Mouse (Mus musculus) left cerebral cortex, postnatal 25 days (tissue): ENCODE measurements around the gene Slc12a5. TPM values are rescaled to one million over a fixed set of nuclear protein-coding genes. Genes with fewer than 3 reads are reported as not detected.

Experiments used
- DNase-seq, 2 experiments: peaks; one replicate each; pipeline ENCODE4 v3.0.0; 2022; ENCODE audit warnings: low spot score in 2 of 2, mixed read lengths in 1 of 2
- intact Hi-C: fragments of 180-260 bp; cut with DNase I; formaldehyde crosslinking; loops from one replicate; pipeline ENCODE4 v1.15.1; 2025
- total RNA-seq, 2 experiments: library from RNA; stranded (reverse); gene quantifications; 2 replicates each; pipeline ENCODE4 v1.2.3; 2021

The Slc12a5 gene
- 100 to 1,000 TPM; 546 to 551 TPM for total RNA-seq

GRCm38 (mm10) chr2:164960716-164961441 is at the start of gene Slc12a5:
Gene Slc12a5, plus strand, starts transcription at chr2:164960802.
- DNase-seq: peak; percentile 58 to 63
- intact Hi-C loops: loop anchor here (2.0 to 5.0 kb wide), 3 partner anchors 36 to 316 kb away; no protein-coding TSS in a partner anchor

DNA sequence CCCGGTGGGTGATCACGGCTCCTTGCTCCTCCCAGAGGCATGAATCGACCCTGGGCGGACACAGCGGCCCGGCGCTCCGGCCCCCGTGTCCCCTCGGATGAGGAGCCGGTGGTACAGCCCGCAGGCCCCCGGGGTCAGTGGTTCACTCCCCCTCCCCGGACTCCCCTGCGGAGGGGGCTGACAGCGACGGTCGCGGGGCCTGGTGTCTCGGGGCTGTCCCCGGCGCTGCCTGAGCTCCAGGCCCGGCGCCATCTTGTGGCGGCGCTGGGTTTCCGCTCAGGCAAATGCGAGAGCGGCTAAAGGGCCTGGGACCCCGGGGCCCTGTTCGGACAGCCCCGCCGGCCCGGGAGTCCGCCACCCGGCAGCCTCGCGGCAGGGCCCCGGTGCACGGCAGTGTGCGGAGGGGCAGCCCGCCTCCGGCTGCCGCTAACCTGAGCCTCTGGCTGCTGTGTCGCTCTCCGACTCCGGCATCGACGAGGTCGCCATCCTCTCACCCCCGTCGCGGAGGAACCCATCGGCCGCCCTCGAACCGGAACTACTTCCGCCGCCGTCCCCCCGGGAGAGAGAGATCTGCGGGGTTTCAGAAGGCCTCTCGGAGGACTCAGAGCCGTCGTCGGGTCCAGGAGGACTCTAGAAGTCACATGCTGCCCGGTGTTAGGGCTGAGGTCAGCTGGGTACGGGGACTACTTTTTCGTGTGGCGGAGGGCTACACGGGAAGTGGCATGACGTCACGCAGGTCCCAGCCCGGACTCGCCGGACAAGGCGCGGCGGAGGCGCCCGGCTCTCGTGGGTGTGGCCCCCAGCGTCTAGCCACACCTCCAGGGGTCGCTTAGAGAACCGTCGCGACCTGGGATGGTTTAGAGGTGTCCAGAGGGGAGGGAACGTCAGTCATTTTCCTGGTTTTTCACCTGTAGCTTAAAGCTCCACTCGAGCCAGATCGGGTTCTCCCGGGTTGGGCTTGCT is 49.2 kb upstream of the Slc12a5 start, which contains the start of gene Zfp335:
Zfp335 (minus strand) TSS at position 672 of the 963 bp plus-strand sequence.
- peak; percentile 94 to 96 for DNase-seq
- intact Hi-C loops: loop anchor here (1.0 to 2.0 kb wide), 2 partner anchors 32 to 79 kb away; partner anchors contain the start of genes Ctsa, Neurl2 and Pcif1

DNA sequence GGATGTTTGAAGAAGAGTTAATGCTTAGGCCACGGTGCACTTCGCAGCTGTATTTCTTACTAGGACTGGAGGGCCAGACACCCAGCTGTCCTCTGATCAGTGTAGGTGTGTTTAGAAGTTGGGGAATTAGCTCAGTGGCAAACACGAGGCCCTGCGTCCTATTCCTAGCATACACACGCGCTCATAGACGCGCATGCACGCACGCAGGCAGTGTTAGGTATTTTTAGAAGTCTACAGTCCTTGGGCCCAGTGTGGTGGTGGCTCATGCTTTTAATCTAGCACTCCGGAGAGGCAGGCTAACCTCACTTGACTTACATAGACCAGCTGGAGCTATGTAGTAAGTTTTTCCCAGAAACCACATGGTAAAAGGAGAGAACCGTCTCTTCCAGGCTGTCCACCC is 48.5 kb upstream of the Slc12a5 start:
- intact Hi-C loops: no loop called here
- peak; percentile 74 to 83 for DNase-seq

GRCm38 (mm10) chr2:164912749-164913427 is 47.7 kb upstream of the Slc12a5 start:
- intact Hi-C loops: no loop called here
- no peak for DNase-seq

DNA sequence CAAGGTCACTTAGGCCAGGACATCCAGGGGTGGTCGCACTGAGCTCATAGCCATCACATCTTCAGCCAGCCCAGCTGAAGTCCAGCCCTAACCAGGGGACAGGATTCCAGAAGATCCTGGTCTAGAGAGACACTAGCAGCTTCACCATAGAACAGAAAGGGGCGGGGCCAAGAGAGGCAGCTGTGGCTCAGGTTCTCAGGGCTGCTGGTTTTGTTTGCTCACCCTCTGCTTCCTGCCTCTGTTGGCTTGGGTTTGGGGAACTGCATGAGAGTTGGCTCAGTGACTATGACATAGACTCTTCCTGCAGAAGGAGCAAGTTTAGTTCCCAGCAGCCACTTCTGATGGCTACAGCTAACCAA is 47.2 kb upstream of the Slc12a5 start:
- intact Hi-C loops: no loop called here

GRCm38 (mm10) chr2:164916820-164917219 is 43.8 kb upstream of the Slc12a5 start:
- no peak for DNase-seq
- intact Hi-C loops: no loop called here

More for the DNA sequence above, 47.2 kb upstream of the Slc12a5 start:
- no peak for DNase-seq

- no peak for DNase-seq
- intact Hi-C loops: no loop called here
These were observed 43.2 kb upstream of the Slc12a5 start for GRCm38 (mm10) chr2:164917371-164917770.

DNA sequence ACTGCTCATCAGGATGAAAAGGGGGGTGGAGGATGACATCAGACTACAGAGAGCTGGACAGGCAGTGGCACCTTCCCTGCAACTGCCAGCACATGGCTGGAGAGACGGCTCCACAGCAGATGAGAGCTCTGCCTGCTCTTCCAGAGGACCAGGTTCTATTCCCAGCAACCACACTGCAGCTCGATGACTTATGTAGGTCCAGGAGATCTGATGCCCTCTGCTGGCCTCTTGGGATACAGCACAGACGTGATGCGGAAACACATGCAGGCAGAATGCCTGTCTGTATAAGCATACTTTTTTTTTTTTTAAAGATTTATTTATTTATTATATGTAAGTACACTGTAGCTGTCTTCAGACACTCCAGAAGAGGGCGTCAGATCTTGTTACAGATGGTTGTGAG is 42.3 kb upstream of the Slc12a5 start:
- intact Hi-C loops: no loop called here
- DNase-seq: no peak

- intact Hi-C loops: no loop called here
- no peak for DNase-seq
These were observed 38.6 kb upstream of the Slc12a5 start for GRCm38 (mm10) chr2:164921984-164922383.

DNA sequence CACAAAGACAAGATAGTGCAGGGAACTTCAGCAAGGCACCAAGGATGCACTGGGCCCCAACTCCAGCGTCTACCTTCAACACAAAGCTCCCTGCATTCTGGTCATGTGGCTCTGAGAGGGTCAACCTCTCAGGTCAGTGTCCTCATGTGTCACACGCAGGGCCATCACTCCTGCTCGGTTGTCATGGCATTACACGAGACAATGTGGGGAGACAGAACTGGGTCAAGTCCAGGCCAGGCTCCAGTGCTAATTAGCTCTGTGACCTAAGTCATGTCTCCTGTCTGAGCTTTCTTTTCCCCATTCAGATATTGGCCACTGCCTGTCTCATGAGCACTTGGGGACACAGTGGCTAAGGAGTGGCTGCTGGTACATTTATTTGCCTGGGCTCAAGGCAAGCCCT is 37.3 kb upstream of the Slc12a5 start:
- DNase-seq: no peak
- intact Hi-C loops: no loop called here

DNA sequence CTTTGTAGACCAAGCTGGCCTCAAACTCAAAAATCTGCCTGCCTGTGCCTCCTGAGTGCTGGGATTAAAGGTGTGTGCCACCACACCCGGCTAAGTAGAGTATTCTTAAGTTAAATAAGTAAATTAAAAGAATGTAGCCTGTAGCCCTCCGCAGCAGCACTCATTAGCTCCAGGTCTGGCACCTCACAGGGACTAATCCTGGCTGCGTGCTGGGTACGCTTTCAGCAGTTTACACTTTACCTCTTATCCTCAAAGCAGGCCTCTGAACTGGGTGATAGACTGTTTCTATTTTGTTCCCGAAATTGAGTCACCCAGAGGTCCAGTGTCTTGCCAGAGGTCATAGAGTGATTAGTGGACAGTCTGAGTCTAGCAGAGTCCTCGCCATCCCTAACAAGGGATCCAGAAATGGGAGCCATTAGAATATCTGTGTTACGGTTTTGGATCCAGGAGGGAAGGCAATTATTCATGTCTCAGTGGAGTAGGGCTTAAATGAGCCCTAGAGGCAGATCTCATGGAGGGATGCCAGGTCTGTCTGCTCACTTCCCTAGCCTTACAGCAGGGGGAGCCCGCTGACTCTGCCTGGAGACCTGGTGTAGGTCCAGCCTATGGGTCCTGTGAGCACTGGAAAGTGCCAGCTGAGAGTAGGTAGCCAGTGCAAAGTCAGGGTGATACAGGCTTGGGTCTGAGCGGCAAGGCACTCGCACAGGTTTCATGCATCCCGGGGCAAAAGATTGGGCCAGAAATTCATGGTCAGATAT is 36.3 kb upstream of the Slc12a5 start:
- peak; percentile 89 to 96 for DNase-seq
- intact Hi-C loops: loop anchor here (2.0 kb wide), 1 partner anchor 37 kb away; the partner anchor contains the start of gene Slc12a5

- DNase-seq: no peak
- intact Hi-C loops: no loop called here
These were observed 29.7 kb upstream of the Slc12a5 start for GRCm38 (mm10) chr2:164930706-164931581.

DNA sequence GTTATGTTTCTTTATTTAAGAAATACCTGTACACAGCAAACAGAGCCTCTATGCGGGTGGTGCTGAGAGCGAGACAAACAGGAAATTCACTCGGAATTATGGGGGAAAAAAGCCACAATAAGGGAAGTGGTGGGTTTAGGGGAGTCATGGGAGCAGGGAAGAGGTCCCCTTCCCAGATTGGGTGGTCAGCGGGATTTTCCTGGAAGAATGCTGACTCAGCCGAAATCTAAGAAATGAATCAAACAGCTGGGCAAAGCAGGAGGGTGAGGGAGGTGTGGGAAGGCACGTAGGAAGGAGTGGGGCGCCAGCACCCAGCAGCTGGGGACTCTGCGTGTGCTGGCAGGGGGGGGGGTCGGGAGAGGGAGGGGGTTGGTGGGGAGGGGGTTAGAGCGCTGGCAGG is 27.1 kb upstream of the Slc12a5 start:
- intact Hi-C loops: no loop called here

GRCm38 (mm10) chr2:164935991-164936390 is 24.6 kb upstream of the Slc12a5 start:
- DNase-seq: no peak
- intact Hi-C loops: no loop called here

More for the DNA sequence above, 27.1 kb upstream of the Slc12a5 start:
- no peak for DNase-seq

GRCm38 (mm10) chr2:164938146-164939091 is 22.2 kb upstream of the Slc12a5 start:
- intact Hi-C loops: loop anchor here (1.0 kb wide), 1 partner anchor 30 kb away; no protein-coding TSS in a partner anchor
- peak; percentile 62 to 78 for DNase-seq

DNA sequence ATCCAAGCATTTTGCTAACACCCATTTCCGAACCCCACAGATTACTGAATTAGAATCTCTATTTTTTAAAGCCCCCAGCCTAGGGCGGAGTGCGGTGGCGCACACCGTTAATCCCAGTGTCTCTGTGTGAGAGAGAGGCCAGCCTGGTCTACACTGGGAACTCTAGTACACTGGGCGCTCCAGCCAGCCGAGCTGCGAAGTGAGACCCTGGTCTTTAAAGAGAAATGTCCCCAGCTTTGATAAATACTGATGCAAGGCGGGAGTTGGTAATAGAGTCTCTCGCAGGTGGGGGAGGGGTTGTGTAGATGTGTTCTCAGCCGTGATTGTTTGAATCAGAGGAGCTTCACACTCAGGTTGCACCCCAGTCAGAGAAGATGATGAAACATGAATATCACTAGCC is 21.5 kb upstream of the Slc12a5 start:
- DNase-seq: no peak
- intact Hi-C loops: no loop called here
